Mouse (Mus musculus): Measurements from ENCODE around the gene Scn3a.

Scn3a gene

DNA sequence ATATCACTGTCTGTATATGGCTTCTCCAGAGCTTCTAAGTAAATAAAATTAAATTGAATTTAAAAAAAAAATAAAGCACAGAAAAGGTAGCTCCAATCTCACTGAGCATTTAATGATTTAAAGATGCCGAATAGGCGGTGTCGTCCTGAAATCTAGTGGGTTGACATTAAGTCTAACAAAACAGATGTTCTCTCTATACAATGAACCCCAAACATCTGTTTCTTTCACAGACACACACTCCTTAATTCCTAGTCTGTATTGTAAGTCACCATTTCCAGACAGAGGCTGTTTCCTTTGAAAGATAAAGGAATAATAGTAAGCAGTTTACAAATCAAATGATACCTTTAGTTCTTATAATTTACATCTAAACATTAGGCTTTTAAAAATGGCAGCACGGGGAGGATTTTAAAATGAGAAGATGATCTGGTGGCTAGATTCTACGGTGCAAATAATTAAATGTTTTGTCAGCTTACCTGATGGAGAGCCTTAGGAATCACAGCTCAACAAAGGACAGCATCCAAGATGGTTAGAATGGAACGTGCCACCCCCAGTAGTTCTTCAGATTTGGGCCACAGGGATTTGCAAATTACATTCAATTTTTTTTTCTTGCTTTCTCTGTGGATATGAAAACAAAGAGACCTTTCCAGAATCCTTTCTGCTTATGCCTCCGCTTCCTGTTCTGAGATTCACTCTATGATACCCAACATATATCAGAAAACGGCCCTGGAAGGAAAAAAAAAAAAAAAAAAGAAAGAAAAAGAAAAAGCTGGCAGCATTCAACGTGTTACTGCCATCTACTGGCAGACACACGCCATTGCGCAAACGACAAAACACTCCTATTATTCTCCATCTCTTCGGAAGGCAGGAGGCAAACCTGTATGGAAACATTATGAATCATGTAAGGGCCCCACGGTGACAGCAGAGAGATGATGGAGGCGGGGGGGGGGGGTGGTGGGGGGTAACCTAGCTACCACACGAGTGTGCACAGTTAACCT lies at the start of gene Scn3a:
TSS of gene Scn3a (minus strand) at position 835 of the 995 bp plus-strand sequence.
- DNase-seq, result peak; percentile 29

DNA sequence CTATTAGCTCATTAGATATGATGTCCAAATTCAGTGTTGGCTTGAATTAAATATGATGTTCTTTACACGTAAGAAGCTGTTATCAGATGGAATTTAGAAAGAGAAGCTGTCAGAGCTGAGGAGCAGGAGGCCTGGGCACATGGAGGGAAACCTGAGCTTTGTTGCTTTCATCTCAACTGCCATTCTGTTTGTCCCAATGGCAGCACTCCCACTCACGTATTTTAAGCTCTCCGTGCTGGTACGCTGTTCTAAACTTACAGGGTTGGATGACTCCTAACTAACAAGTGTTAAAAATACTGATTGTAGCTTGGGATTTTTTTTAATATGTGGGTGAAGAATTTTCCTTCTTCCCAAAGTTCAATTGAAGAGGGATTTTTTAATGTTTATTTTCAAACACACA lies 44.5 kb upstream of the Scn3a start:
- DNase-seq, result no peak

DNA sequence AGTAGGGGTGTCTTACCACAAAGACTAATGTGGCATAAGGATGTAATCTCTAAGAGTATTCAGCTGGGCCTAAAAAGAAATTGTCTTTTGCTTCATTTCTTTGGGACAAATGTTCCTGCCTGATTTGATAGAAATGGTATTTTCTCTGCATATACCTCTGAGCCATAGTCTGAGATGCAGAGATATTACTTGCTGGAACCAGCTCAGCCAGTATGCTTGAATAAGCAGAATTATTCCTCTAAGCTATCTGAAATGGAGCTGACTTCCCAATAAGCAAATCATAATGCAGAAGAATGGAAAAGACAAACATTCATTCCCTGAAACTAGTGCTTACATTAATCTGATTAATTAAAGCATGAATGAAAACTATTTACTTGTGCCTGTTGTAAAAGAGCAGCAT lies 40.4 kb upstream of the Scn3a start:
- DNase-seq, result no peak

DNA sequence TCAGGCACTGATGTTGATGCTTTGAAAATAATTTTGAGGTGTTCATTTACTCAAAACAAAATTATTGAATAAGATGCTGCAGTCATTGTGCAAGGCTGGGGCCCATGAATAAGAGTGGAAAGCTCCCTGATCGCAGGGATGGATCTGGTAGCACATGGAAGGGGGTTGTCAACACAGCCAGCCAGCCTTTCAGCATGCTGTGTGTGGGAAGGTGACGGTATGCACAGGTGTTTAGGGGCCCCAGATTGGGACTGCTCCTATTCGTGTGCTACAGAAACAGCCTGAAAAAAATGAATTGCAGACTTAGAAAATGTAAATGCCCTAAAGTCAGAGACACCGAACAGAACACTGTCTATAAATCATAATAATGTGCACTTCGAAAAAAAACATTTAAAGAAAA lies 20.3 kb upstream of the Scn3a start:
- DNase-seq, result no peak

DNA sequence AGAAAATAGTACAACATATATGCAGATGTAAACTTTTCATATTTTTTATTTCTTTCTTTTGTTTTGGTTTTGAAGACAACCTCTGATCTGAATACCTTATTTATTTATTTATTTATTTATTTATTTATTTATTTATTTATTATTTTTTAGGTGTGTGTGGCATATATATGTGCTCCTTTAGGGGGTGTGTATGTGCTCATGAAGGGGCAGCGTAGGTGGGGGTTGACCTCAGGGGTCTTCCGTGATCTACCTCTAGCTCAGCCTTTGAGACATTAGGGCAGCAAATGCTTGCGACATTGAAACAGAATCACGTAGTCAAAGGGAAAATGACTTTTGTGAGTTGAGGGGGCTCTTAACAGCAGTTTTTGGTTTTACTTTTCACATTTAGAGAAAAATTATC lies 498 bp upstream of the Scn3a start:
- no peak for DNase-seq

DNA sequence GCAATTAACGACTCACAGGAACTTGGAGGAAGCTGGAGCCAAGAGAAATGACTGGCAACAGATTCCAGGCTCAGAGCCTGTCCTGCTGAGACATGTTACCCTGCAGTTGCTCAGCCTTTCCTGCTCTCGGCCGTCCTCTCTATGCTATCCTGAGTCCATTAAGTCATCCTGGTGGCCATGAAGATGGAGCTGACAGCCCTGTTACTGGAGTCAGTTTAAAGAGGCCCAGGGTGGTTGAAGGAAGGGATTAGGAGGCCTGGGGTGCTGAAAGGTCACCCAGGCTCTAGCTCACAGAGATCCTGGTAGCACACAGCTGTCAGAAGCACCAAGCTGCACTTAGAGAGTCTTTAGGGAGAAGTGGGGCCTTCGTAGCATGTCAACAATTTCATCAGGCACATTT lies 3.5 kb downstream of the Scn3a start:
- DNase-seq, result no peak

DNA sequence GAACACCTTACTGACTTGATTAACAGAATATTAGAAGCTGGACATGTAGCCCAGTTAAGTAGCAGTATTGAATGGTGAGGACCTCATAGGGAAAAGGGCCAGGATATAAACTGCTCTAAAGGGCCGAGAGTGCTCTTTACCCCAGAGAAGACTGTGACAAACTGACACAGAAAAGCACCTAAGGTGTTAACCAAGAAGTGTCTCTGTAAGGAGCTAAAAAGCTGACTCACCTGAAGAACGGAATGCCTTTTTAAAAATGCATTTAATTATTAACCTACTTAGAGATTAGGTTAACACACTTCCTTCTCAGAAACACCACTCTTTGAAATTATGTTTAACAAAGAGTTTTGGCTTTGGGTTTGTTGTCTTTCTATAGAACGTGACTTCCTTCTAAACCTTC lies 9.7 kb downstream of the Scn3a start:
- no peak for DNase-seq

DNA sequence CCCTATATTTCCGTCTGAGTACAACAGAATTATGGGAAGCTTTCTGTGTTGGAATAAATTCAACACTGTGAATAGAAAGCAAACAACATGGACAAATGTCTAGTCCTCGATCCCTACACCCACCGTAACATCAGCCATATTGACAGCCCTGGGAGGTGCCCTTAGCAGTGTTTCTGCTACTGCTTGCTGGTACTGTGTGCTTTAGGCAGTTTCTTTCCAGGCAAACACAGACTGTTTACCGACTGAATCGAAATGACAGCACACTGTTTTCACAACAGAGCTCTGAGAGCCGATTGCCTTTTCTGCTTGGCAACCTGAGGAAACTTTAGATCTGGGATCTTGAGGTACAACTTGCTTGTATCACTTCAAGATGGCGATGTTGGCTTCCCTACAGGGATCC lies 12.8 kb downstream of the Scn3a start:
- DNase-seq, result no peak

DNA sequence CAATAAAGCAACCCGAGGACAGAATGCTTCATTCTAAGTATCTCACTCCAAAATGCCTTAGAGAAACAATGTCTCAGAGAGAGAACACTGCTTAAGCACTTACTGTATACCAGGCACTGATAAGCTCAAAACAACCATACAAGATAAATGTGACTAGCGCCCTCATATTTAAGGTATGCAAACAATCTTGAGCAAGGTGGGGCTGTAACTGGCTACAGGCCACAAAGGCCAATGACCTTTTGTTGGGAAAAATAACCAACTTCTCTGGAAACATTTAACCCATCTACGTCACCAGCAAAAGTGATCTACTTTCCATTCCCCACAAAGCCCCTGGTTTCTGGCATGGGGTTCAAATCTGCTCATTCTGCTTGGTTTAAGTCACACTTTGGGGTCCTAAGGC lies 14.0 kb downstream of the Scn3a start:
- no peak for DNase-seq

DNA sequence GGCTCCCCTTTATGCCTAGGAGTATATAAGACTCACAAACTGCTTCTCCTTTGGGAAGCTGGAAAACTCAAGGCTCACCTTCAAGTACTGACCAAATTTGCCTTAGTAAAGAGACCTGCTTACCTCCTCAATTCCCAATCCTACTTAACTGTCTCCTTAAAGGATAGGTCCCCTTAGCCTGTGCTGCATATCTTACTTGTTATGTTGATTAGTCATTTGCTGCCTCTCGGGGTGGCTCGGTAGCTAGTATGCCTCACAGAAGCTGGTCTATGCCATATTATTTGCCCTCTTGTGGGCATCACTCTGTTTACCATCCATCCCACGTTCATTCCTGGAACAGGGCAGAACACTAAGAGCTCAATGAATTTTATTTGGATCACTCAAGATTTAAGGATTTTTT lies 14.7 kb downstream of the Scn3a start:
- no peak for DNase-seq

DNA sequence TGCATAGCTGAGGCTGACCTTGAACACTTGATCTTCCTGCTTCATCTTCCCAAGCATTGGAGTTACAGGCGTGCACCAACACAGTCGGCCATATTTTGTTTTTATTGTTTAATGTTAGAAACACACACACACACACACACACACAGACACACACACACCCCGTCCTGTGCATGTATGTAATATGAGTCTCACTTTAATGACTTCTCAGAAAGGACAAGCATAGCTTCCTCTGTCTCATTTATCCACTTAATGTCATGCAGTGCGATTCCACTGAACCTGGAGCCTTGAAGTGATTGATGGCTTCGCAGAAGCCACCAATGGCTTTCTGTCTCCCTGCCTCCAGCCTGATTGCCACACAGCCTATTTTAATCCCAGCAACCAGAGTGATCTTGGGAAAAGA lies 15.2 kb downstream of the Scn3a start:
- DNase-seq, result no peak

DNA sequence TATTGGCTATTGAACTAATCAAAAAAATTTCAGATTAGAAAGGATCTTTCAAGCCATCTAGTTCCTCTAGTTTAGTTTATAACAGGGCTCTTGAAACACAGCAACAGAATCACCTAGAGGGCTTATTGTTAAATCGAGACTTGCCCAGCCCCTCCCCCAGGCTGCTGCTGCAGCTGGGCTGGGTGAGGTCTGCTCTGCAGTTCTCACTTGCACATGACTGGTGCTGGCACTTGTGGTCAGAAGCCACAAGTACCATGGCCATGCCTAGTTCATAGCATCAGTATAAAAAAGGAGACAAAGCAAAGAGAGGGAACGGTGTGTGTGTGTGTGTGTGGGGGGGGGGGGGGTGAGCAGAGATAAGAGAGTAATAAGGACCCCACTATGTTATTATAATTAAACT lies 15.7 kb downstream of the Scn3a start:
- DNase-seq, result no peak

DNA sequence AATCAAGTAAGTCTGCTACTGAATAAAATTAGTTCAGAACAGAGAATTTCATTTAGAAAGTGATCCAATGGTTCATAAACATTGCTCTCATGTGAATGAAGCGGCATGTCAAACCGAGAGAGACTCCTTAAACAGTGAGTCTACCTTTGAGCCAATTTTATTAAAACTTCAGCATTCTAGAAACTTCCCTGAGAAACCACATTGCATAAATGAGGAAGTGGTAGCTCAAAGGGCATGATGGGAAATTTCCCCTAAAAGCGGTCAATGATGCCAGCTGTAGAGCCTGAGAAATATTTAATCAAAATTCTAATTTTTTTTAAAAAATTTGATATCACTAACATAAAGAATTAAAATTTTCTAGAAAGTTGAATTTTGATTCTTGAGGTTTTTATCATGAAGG lies 16.9 kb downstream of the Scn3a start:
- DNase-seq, result no peak

DNA sequence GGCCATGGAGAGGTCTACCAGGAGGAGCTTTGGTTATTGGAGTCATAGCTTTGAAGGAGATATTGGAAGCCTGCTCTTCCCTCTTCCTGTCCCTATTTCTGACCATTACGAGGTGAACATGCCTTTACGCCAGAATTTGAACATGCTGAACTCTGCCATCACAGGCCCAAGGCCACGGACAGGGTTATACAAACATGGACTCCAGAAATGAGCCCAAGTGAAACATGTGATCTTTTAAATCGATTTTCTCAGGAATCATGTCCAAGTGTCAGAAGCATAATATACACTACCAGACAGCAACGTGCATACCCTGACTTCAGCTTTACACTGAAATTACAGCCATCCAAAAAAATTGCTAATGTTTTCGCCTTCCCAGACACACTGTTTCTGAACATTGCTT lies 18.8 kb downstream of the Scn3a start:
- DNase-seq, result no peak

DNA sequence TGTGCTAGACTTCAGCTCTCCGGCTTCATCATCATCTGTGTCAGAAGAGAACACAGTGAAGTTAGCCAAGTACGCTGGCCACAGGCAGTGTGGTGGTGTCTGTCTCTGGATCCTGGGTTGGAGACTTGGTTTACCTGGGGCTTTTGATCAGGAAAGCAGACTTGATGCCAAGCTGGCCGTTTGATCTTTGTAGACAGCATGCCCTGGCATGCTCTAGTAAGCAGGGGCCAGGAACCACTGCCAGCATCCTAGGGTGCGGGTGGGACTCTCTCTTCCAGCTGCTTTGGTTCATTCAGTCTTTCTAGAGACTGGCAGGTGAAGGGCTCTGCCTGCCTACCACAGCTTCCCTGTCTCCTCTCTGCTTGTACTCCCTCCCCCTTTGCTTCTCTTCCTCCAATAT lies 20.1 kb downstream of the Scn3a start:
- no peak for DNase-seq

DNA sequence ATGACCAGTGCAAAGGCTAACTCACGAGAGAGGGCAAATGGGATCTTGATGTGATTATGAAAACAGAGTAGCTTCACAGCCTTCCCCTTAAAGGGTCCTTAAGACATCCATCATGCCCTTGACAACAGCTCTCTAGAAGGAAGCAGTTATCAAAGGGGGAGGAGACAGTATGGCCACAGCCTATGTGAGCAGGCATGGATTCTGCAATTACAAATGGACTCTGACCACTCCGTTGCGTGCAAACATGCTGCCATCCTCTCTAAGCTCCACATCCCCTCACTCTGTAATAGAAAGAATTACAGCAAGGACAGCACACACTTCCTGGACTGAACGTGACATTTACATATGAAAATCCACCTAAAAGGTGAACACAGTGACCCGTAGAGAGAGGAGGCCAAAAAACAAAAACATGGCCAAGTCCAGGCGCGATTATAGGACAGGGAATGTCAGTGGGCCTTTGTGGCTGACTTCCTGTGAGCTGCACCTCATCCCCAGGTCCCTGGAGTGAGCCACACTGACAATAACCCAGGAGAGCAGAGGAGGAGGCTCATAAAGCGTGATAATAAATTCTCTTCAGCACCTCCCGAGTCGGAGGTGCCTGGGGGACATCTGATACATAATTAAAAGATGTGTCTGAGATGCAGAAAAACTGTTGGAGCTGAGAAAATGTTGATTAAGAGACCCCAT lies 24.4 kb downstream of the Scn3a start:
- DNase-seq, result no peak

DNA sequence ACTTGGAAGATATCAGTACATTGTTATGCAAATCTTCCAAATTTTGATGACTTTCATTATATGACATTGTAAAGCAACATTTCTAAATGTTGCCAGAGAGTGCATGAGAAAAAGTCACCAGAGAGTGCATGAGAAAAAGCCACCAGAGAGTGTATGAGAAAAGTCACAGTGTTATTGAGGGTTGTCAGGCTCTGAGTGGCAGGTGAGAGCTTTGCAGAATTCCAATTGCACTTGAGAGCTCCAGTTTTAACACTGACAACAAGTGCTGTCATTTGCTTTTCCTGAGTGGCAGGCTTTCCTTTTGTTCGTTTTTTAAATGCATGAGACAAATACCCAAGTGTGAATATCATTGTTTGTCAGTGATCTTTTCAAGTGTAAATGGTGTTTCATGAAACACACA lies 25.6 kb downstream of the Scn3a start:
- no peak for DNase-seq

DNA sequence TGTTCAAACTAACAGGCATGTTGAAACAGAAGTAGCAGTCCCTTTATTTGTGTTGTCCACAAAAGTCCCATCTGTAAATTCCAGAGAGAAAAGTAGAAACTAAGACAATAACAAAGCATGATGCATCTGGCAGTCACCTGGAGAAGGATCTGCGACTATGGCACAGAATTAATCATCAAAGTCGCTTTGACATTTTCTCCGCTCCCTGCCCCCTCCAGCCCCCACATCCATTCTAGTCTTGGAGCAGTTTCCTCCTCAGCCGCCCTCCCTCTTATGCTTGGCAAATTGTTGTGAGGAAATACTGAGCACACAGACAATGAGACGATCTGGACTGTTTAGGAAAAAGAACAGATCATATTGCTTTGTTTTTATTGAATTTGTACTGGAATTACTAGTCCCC lies 29.0 kb downstream of the Scn3a start:
- DNase-seq, result no peak

DNA sequence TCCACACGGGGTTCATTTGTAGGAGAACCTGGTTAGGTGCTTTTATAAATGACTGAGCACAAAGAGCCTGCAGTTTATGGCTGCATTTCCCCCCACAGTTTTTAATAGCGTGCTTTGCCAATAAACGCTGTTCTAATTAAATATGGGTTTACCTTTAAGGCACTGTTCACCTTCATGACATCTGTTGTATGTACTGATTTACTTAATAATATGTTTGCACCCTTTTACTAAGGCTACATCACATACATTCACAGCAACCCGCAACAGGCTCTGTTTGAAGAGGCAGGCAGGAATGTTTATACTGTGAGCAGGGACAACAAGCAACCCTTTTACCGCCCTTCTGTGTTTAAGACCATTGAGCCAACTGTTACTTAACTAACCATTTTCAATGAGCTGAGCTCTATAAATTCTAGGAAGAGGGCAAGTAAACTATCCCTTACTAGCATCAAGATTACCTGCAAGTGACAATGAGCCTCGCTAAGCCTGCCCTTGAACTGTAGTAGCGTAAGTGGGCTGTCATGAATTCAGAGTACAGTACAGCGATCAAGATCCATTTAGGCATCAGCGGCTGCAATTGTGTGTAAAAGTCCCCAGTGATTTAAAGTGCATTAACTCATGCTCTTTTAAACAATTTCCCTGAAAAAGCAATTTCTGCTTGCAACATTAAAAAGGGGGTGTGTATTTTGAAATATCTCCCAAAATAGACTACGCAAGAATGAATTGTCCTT lies 35.1 kb downstream of the Scn3a start:
- no peak for DNase-seq

DNA sequence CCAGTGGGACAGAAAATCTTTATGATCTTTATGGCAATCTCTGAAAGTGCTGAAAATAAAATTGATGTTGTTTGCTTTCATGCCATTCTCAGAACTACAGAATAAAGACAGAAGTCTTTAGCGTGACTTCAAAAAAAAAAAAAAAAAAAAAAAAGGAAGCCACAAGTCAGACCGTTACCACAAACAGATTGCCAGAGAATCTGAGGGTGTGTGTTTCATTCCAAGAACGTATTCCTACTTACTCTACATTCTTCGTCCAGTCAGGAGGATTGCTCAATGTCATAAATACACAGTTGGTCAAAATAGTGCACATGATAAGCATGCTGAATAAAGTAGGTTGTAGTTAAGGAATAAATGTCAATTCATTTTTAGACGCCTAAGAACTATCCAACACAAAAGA lies 38.3 kb downstream of the Scn3a start:
- DNase-seq, result no peak

DNA sequence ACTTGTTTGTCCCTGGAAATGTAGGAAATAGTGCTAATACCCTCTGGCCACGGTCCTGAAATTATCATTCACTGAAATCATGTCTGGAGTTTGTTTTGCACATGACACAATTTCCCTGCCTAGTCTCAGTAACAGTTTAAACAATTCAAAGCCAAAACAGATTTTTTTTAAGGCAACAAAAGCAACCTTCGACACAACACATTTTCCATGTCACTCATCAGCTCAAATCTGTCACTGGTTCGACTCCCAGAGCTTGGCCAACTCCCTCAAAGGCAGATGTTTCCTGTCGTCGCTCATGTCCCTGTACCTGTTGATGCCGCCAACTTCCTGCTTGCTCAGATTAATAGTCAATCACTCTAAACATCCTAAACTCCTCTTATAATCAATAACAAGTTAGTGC lies 50.7 kb downstream of the Scn3a start:
- no peak for DNase-seq

DNA sequence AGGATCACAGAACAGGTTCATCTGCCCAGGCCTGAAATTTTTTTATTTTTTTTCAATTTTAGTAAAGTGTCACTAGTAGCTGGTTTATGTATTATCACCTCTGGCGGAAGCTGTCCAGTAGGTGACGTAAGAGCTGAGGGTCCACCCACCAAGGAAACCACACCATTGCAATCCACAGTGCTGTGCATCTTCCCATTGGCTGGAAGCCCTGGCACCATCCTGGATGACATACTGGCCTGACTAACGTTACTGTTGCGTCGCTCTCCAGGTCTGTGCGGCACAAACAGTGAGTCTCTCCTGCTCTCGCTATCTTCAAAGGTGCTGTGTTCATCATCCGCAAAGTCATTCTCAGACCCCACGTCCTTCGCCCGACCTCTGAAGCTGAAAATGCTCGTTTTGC lies 59.2 kb downstream of the Scn3a start:
- no peak for DNase-seq

DNA sequence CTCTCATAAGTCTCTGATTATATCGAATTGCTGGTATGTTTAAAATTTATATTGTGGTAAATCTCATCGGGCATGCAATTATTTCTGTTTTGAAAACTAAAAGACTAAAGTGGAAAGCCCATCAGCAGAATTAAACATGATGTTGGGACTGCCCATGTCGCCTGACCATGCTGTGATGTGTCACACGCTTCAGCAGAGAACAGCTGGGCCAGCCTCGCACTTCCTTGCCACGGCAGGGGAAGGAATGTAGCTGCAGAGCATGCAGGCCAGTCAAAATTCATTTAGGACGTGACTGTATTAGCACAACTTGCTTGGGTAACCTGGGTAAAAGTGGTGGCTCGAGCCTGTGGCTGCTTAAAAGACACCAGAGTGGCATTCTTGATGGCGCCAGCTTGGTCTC lies 77.0 kb downstream of the Scn3a start:
- no peak for DNase-seq

DNA sequence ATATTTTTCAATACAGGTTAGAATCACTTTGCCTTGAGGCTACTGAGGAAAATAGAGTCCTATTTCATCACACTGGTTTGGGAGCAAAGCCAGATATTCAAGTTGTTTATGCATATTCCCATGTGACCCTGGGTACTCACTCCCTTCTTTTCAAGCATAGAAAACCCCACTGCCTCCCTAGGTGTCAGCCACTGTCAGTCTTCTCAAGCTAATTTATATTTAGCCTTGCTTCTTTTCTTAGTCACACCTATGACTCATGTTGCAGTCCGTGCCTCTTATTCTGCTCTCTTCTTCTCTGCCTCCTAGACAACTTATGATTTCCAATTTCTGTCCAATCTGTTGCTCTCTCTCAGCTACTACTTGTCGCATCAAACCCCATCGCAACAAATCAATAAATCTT lies 84.0 kb downstream of the Scn3a start:
- DNase-seq, result no peak
